Mouse (Mus musculus): Measurements from ENCODE around the gene Hexim2. TPM values are rescaled to one million over a fixed set of nuclear protein-coding genes. Genes with fewer than 3 reads are reported as not detected.

The Hexim2 gene
- 8.2 and 8.6 TPM in 2 replicates for polyA plus RNA-seq (2015; fragmentation: Nextera tagmentation; extraction: Ambion mirVana)

GRCm38 (mm10) chr11:103131701-103132575 lies at the start of gene Hexim2:
Gene Hexim2 (plus strand): TSS chr11:103132429.

DNA sequence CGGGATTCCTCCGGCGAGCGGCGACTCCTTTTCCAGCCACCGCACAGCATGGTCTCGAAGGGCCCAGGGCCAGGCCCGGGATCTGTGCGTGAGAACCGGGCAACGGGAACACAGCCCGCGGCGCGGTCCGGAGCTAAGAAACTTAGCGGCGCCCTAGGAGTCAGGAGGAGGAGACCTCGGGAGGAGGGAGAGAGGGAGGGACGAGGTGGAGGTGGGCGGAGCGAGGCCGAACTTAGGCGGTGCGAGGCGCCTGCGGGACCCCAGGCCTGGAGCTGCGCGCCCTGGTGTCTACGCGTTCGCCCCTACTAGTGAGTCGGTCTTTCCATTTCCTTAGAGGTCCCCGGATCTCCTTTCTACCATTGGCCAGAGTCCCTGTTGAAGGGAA lies 30.8 kb upstream of the Hexim2 start, which contains the start of the genes Plcd3 and Acbd4:
TSS of gene Plcd3 (minus strand) at position 178 of the 385 bp plus-strand sequence.
TSS of gene Acbd4 (plus strand) at position 202 of the 385 bp plus-strand sequence.

DNA sequence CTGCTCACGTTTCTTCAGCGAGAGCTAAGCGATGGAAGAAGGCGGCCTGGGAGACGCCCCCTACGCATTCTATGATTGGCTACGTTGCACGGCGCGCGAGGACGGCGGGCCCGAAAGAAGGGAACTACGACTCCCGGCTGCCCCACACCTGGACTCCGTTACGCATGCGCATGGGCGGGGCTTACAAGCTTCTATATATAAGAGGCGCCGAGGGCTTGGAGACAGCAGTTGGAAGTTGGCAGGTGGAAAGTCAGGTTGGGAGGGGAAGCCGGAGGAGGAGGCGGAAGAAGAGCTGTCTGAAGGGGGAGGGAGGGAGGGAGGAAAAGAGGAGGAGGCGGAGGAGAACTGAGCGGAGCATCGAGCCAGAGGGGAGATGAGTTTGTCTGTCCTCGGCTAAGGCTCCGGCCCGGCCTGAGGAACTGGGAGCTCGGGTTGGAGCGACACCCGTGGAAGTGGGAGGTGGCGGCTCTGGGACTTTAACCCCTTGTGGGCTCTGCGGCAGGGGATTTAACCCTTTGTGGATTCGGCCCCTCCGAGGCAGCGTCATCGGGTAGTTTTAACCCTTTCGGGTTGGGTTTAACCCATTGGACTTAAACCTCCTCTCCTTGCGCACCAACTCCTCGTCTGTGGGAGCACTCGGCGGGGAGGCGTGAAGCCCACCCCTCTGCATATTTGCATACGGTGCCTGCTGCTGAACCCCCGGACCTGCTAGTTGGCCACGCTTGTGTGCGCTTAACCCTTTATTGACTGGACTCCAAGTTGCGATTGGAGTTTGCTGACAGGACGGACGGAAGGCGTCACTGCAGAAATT lies 16.0 kb upstream of the Hexim2 start, which contains the start of gene Hexim1:
TSS of gene Hexim1 (plus strand) at position 224 of the 811 bp plus-strand sequence.

GRCm38 (mm10) chr11:103170494-103171285 lies 38.5 kb downstream of the Hexim2 start, which contains the start of gene Fmnl1:
Gene Fmnl1 (plus strand): TSS chr11:103171107.

Other genes starting within 250 kb of the Hexim2 start
- gene Fam187a, start 247.3 kb upstream of the Hexim2 start, polyA plus RNA-seq (2015; fragmentation: Nextera tagmentation; extraction: Ambion mirVana) = not detected in 2 replicates
- gene Gfap, start 231.5 kb upstream of the Hexim2 start, polyA plus RNA-seq (2015; fragmentation: Nextera tagmentation; extraction: Ambion mirVana) = 8.5 and 9.8 TPM in 2 replicates
- gene Kif18b, start 207.3 kb upstream of the Hexim2 start, polyA plus RNA-seq (2015; fragmentation: Nextera tagmentation; extraction: Ambion mirVana) = 7.1 and 9.6 TPM in 2 replicates
- gene C1ql1, start 185.7 kb upstream of the Hexim2 start, polyA plus RNA-seq (2015; fragmentation: Nextera tagmentation; extraction: Ambion mirVana) = 0.08 and 0.28 TPM in 2 replicates
- 53.0 and 56.6 TPM in 2 replicates for gene Nmt1, start 104.2 kb upstream of the Hexim2 start, polyA plus RNA-seq (2015; fragmentation: Nextera tagmentation; extraction: Ambion mirVana)
- gene Dcakd, start 104.1 kb upstream of the Hexim2 start, polyA plus RNA-seq (2015; fragmentation: Nextera tagmentation; extraction: Ambion mirVana) = 20.9 and 27.5 TPM in 2 replicates
- 0.82 and 1.1 TPM in 2 replicates for gene Plcd3, start 30.8 kb upstream of the Hexim2 start, polyA plus RNA-seq (2015; fragmentation: Nextera tagmentation; extraction: Ambion mirVana)
- 30.9 and 34.6 TPM in 2 replicates for gene Acbd4, start 30.7 kb upstream of the Hexim2 start, polyA plus RNA-seq (2015; fragmentation: Nextera tagmentation; extraction: Ambion mirVana)
- gene Hexim1, start 16.2 kb upstream of the Hexim2 start, polyA plus RNA-seq (2015; fragmentation: Nextera tagmentation; extraction: Ambion mirVana) = 3.3 and 4.2 TPM in 2 replicates
- gene Fmnl1, start 38.7 kb downstream of the Hexim2 start, polyA plus RNA-seq (2015; fragmentation: Nextera tagmentation; extraction: Ambion mirVana) = 11.2 and 16.8 TPM in 2 replicates
- gene 1700023F06Rik, start 76.1 kb downstream of the Hexim2 start, polyA plus RNA-seq (2015; fragmentation: Nextera tagmentation; extraction: Ambion mirVana) = 0.25 and 0.52 TPM in 2 replicates
- not detected in 2 replicates for gene Spata32, start 86.0 kb downstream of the Hexim2 start, polyA plus RNA-seq (2015; fragmentation: Nextera tagmentation; extraction: Ambion mirVana)
- 2.5 TPM in 2 replicates for gene Map3k14, start 135.0 kb downstream of the Hexim2 start, polyA plus RNA-seq (2015; fragmentation: Nextera tagmentation; extraction: Ambion mirVana)
- gene Arhgap27, start 231.3 kb downstream of the Hexim2 start, polyA plus RNA-seq (2015; fragmentation: Nextera tagmentation; extraction: Ambion mirVana) = 6.2 and 7.8 TPM in 2 replicates